Comparison of ENCODE assay signal across 27 mouse cellular contexts in the genomic region with DNA sequence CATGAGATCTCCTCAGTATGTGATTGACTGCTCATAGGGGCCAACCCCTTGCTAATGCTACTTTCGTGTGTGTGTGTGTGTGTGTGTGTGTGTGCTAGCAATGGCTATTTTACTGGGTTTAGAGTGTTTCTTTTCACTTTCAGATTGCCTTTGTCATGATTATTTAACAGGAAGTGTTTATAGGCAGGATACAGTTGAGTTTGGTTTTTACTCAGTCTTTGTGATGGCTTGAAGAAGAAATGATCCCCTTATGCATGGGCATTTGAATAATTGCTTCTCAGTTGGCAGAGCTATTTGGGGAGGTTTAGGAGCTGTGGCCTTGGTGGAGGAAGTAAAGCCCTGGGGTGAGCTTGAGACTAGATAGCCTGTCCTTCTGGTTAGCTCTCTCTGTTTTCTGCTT.
DNase-seq lines count a peak whose midpoint lies in the region; ATAC-seq lines count a peak whose summit lies in the region.
"Had no signal": no experiment of that assay in that cellular context is flagged by ENCODE, and none has a peak within 500 bp of the region (broad histone marks: within the 10 kb centered on the region; RNA-seq: fewer than 3 reads in every experiment).

No protein-coding gene starts in this region.

- WGBS in kidney, embryonic 15.5 days = 92% methylated on average over 1 of the region's 1 CpGs

- no peaks in the 10 kb centered on the region for H3K36me3 ChIP-seq in kidney, embryonic 15.5 days
- H3K36me3 ChIP-seq: embryonic facial prominence, embryonic 12.5 days; embryonic facial prominence, embryonic 15.5 days; heart, embryonic 12.5 days; heart, embryonic 15.5 days; intestine, embryonic 15.5 days had no signal

- no peaks in the 10 kb centered on the region for H3K4me1 ChIP-seq in kidney, embryonic 15.5 days
- H3K4me1 ChIP-seq: embryonic facial prominence, embryonic 12.5 days; embryonic facial prominence, embryonic 15.5 days; heart, embryonic 12.5 days; heart, embryonic 15.5 days; intestine, embryonic 15.5 days had no signal

- no peaks in the 10 kb centered on the region for H3K9me3 ChIP-seq in kidney, embryonic 15.5 days (replicated peaks)
- H3K9me3 ChIP-seq: embryonic facial prominence, embryonic 12.5 days; embryonic facial prominence, embryonic 15.5 days; heart, embryonic 15.5 days; intestine, embryonic 15.5 days had no signal

- H3K4me3 ChIP-seq in kidney, embryonic 15.5 days (replicated peaks) = no peak overlapping the region
- H3K4me3 ChIP-seq: embryonic facial prominence, embryonic 12.5 days; embryonic facial prominence, embryonic 15.5 days; gastrocnemius, adult 2 months; heart, embryonic 12.5 days; heart, embryonic 15.5 days; intestine, embryonic 15.5 days had no signal

- no peak overlapping the region for H3K27ac ChIP-seq in kidney, embryonic 15.5 days
- H3K27ac ChIP-seq: embryonic facial prominence, embryonic 12.5 days; embryonic facial prominence, embryonic 15.5 days; gastrocnemius, adult 2 months; heart, embryonic 15.5 days; hindbrain, embryonic 14.5 days; hindbrain, postnatal 0 days; intestine, embryonic 15.5 days had no signal

- no peak overlapping the region for H3K4me2 ChIP-seq in kidney, embryonic 15.5 days
- H3K4me2 ChIP-seq: embryonic facial prominence, embryonic 12.5 days; embryonic facial prominence, embryonic 15.5 days; heart, embryonic 12.5 days; heart, embryonic 15.5 days; hindbrain, embryonic 14.5 days; intestine, embryonic 15.5 days had no signal

- peak; percentile 23 for DNase-seq in CD4-positive helper T cell, adult 2 months (ENCODE audit: low read depth, low spot score)
- peak; percentile 15 for DNase-seq in CD4-positive, CD25-positive, alpha-beta regulatory T cell, adult 2 months (ENCODE audit: low read depth, low spot score)
- peak; percentile 85 for DNase-seq in R1 (ENCODE audit: low read depth, low spot score)
- peak; percentile 24 for DNase-seq in induced T-regulatory cell, adult 2 months (ENCODE audit: low read depth)
- no peak for DNase-seq in right cerebral cortex, adult 2 months (ENCODE audit: low spot score in 2 of 2)
- DNase-seq in thymus, postnatal 25 days = no peak
- DNase-seq: adrenal gland, adult 8-10 months; adrenal gland, postnatal 36 days; cerebellum, adult 2 months; cerebellum, adult 9-11 months; cerebellum, postnatal 25 days; forebrain, postnatal 0 days; gastrocnemius, adult 2 months; gastrocnemius, postnatal 25 days; heart, adult 18-20 months; heart, postnatal 10 days; heart, postnatal 4 days; kidney, adult 11 months had no signal

- H3K27me3 ChIP-seq in kidney, embryonic 15.5 days = no peaks in the 10 kb centered on the region
- H3K27me3 ChIP-seq: embryonic facial prominence, embryonic 12.5 days; embryonic facial prominence, embryonic 15.5 days; heart, embryonic 12.5 days; heart, embryonic 15.5 days; intestine, embryonic 15.5 days had no signal

- no peak for ATAC-seq in kidney, embryonic 15.5 days (replicated peaks; ENCODE audit: low FRiP score)
- ATAC-seq: forebrain, embryonic 14.5 days; forebrain, postnatal 0 days; hindbrain, postnatal 0 days; intestine, embryonic 15.5 days had no signal

- no peak overlapping the region for H3K9ac ChIP-seq in kidney, embryonic 15.5 days
- H3K9ac ChIP-seq: embryonic facial prominence, embryonic 12.5 days; embryonic facial prominence, embryonic 15.5 days; forebrain, postnatal 0 days; heart, embryonic 12.5 days; heart, embryonic 15.5 days; hindbrain, embryonic 14.5 days; intestine, embryonic 15.5 days had no signal

Comparison
In these comparisons a context has a peak if more than half of its experiments do, and no peak if none do; other contexts are left out.
1. DNase-seq: peak in CD4-positive helper T cell, adult 2 months (single experiment), CD4-positive, CD25-positive, alpha-beta regulatory T cell, adult 2 months (single experiment), R1 (single experiment) and induced T-regulatory cell, adult 2 months (single experiment); none in right cerebral cortex, adult 2 months (0 of 2) and thymus, postnatal 25 days (single experiment).